Mouse (Mus musculus): ENCODE data around the gene a. TPM values are rescaled to one million over a fixed set of nuclear protein-coding genes. Genes with fewer than 3 reads are reported as not detected.

a gene
- polyA plus RNA-seq, 1 experiment from 2014 or later: not detected

DNA sequence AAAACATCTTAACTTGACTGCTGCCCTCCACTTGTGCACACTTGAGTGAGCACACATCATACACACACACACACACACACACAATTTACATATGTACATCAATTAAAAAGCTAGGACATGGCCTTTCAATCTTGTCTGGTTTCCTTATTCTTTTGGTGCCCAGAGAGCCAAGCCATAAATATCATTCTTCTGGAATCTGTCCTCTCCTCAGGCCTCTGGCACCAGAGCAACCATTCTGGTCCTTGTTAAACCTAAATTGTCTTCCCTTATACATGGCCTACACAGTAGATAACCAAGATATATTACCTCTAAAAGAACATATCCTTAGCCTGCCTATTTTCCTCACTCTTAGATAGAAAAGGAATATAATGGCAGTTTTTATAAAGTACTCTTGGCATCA, 56.9 kb downstream of the a start:
- no peaks in the 10 kb centered on the region for H3K27me3 ChIP-seq (ENCODE audit: control insufficient read depth, insufficient read depth, low read length)
- ATAC-seq (ENCODE audit: insufficient number of reproducible peaks, insufficient read depth, low FRiP score, low read depth): no peak
- peaks cover 19% of the 10 kb centered on the region for H3K36me3 ChIP-seq (ENCODE audit: control insufficient read depth, insufficient read depth, low read length)
- H3K4me1 ChIP-seq (ENCODE audit: control insufficient read depth in 2 of 2, insufficient read depth in 2 of 2, low read length in 2 of 2): 0 out of 4 replicates have a peak, but pooled peaks cover 0 to 2% of the 10 kb centered on the region in 2 experiments
- no peak overlapping the region for H3K27ac ChIP-seq (replicated peaks in 1 of 2; ENCODE audit: control insufficient read depth in 1 of 2, insufficient read depth in 1 of 2, low read depth in 2 of 2, low read length in 2 of 2)
- H3K9ac ChIP-seq (ENCODE audit: low read length): no peak overlapping the region
- no peak overlapping the region for H3K4me2 ChIP-seq (ENCODE audit: low read length)
- H3K9me3 ChIP-seq (ENCODE audit: control insufficient read depth, low read length): peaks cover 3% of the 10 kb centered on the region; the same call in 1 of the 2 replicates
- H3K4me3 ChIP-seq (ENCODE audit: control insufficient read depth in 1 of 2, insufficient read depth in 1 of 2, low read depth in 1 of 2, low read length in 2 of 2): no peak overlapping the region

DNA sequence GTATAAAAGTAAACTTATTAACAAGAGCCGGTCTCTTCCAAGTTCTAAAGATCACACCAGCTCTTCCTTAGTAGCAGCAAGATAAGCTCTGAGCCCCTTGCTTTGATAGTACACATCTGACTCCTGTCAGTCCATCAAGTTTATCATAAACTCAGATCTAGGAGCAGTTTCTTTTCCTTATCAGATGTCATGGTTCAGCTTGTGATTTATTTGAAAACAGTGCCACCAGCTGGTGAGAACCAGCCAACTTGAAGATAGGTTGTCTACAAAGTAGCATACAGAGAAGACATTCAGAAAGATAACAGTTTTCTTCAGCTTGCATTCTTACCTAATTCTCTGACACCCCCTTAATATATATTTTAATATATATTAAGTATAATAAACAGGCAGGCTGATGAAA, 64.2 kb downstream of the a start:
- peaks cover 40% of the 10 kb centered on the region for H3K36me3 ChIP-seq (ENCODE audit: control insufficient read depth, insufficient read depth, low read length)
- peaks cover 2 to 10% of the 10 kb centered on the region in 2 experiments; a peak in 2 of 4 replicates for H3K4me1 ChIP-seq (ENCODE audit: control insufficient read depth in 2 of 2, insufficient read depth in 2 of 2, low read length in 2 of 2)
- no peak overlapping the region for H3K4me2 ChIP-seq (ENCODE audit: low read length)
- WGBS: 94% methylated on average over 1 of the region's 1 CpGs
- peaks cover 2% of the 10 kb centered on the region; the same call in 1 of the 2 replicates for H3K9me3 ChIP-seq (ENCODE audit: control insufficient read depth, low read length)
- H3K4me3 ChIP-seq (ENCODE audit: control insufficient read depth in 1 of 2, insufficient read depth in 1 of 2, low read depth in 1 of 2, low read length in 2 of 2): no peak overlapping the region
- no peak overlapping the region for H3K27ac ChIP-seq (replicated peaks in 1 of 2; ENCODE audit: control insufficient read depth in 1 of 2, insufficient read depth in 1 of 2, low read depth in 2 of 2, low read length in 2 of 2)
- ATAC-seq (ENCODE audit: insufficient number of reproducible peaks, insufficient read depth, low FRiP score, low read depth): no peak
- no peak overlapping the region for H3K9ac ChIP-seq (ENCODE audit: low read length)
- H3K27me3 ChIP-seq (ENCODE audit: control insufficient read depth, insufficient read depth, low read length): no peaks in the 10 kb centered on the region

DNA sequence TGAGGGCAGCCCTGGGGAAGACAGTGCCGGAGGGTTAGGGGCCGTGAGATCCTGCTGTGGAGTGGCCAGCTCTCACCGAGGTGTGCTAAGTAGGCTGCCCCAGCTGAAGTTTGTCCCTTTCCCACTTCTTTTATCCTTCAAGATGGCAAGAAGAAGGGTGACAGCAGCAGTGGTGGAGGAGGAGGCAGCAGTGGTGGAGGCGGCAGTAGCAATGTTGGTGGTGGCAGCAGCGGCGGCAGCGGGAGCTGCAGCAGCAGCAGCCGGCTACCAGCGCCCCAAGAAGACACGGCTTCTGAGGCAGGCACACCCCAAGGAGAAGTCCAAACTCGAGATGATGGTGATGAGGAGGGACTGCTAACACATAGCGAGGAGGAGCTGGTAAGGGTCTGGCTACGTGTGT, 72.5 kb downstream of the a start:
- 92% methylated on average over 13 of the region's 13 CpGs for WGBS
- H3K27me3 ChIP-seq (ENCODE audit: control insufficient read depth, insufficient read depth, low read length): no peaks in the 10 kb centered on the region
- no peak overlapping the region for H3K4me2 ChIP-seq (ENCODE audit: low read length)
- no peak overlapping the region for H3K27ac ChIP-seq (replicated peaks in 1 of 2; ENCODE audit: control insufficient read depth in 1 of 2, insufficient read depth in 1 of 2, low read depth in 2 of 2, low read length in 2 of 2)
- no peak overlapping the region for H3K9ac ChIP-seq (ENCODE audit: low read length)
- no peak for ATAC-seq (ENCODE audit: insufficient number of reproducible peaks, insufficient read depth, low FRiP score, low read depth)
- H3K9me3 ChIP-seq (ENCODE audit: control insufficient read depth, low read length): no peaks in the 10 kb centered on the region
- no peak overlapping the region for H3K4me3 ChIP-seq (ENCODE audit: control insufficient read depth in 1 of 2, insufficient read depth in 1 of 2, low read depth in 1 of 2, low read length in 2 of 2)
- no peaks in the 10 kb centered on the region for H3K4me1 ChIP-seq (ENCODE audit: control insufficient read depth in 2 of 2, insufficient read depth in 2 of 2, low read length in 2 of 2)
- peaks cover 98% of the 10 kb centered on the region for H3K36me3 ChIP-seq (ENCODE audit: control insufficient read depth, insufficient read depth, low read length)

DNA sequence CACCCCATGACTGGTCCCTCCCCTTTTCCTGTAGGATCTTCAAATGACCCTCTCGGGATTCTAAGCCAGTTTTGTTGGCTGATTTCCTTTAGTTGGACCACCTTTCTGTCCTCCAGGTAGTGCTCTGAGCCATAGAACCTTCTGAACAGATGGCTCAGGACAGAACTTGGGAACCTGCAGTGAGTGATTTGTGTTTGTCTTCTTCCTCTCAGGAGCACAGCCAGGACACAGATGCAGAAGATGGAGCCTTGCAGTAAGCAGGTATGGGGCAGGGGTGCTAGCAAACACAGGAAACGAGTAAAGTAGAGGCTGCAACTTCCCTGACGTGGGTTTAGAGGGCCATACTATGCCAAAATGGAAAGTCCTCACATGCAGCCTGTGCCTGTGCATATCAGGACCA, 74.5 kb downstream of the a start:
- Histone ChIP-seq H3K27ac (replicated peaks in 1 of 2; ENCODE audit: control insufficient read depth in 1 of 2, insufficient read depth in 1 of 2, low read depth in 2 of 2, low read length in 2 of 2) (no peak overlapping the region), H3K36me3 (ENCODE audit: control insufficient read depth, insufficient read depth, low read length) (peaks cover 99% of the 10 kb centered on the region), H3K4me1 (ENCODE audit: control insufficient read depth in 2 of 2, insufficient read depth in 2 of 2, low read length in 2 of 2) (no peaks in the 10 kb centered on the region), H3K9ac (ENCODE audit: low read length) (no peak overlapping the region), H3K4me2 (ENCODE audit: low read length) (no peak overlapping the region), H3K27me3 (ENCODE audit: control insufficient read depth, insufficient read depth, low read length) (no peaks in the 10 kb centered on the region), H3K9me3 (ENCODE audit: control insufficient read depth, low read length) (no peaks in the 10 kb centered on the region), H3K4me3 (ENCODE audit: control insufficient read depth in 1 of 2, insufficient read depth in 1 of 2, low read depth in 1 of 2, low read length in 2 of 2) (no peak overlapping the region)
- ATAC-seq (ENCODE audit: insufficient number of reproducible peaks, insufficient read depth, low FRiP score, low read depth): no peak
- WGBS: 62% methylated on average over 3 of the region's 3 CpGs

DNA sequence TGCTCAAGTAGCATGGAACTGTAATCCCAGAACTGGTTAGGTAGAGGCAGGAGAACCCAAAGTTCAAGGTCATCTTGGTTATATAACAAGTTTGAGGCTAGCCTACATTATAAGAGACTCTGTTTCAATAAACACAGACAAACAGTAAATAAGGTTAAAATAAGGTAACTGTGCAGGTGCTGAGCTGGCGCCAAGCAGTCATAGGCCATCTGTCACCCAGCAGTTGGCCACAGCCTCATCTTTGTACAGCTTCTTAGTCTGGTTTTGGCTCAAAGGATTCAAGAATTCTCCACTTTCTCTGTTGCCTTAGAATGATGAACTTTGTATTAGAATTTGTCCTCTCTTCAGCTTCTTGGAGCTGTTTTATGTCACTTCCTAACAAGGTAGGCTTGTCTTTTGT, 76.9 kb downstream of the a start:
- Histone ChIP-seq H3K4me2 (ENCODE audit: low read length) (no peak overlapping the region), H3K4me3 (ENCODE audit: control insufficient read depth in 1 of 2, insufficient read depth in 1 of 2, low read depth in 1 of 2, low read length in 2 of 2) (no peak overlapping the region), H3K9ac (ENCODE audit: low read length) (no peak overlapping the region), H3K4me1 (ENCODE audit: control insufficient read depth in 2 of 2, insufficient read depth in 2 of 2, low read length in 2 of 2) (no peaks in the 10 kb centered on the region), H3K27me3 (ENCODE audit: control insufficient read depth, insufficient read depth, low read length) (no peaks in the 10 kb centered on the region), H3K9me3 (ENCODE audit: control insufficient read depth, low read length) (no peaks in the 10 kb centered on the region), H3K36me3 (ENCODE audit: control insufficient read depth, insufficient read depth, low read length) (peaks cover 98% of the 10 kb centered on the region), H3K27ac (replicated peaks in 1 of 2; ENCODE audit: control insufficient read depth in 1 of 2, insufficient read depth in 1 of 2, low read depth in 2 of 2, low read length in 2 of 2) (no peak overlapping the region)
- no peak for ATAC-seq (ENCODE audit: insufficient number of reproducible peaks, insufficient read depth, low FRiP score, low read depth)
- WGBS: 92% methylated on average over 1 of the region's 1 CpGs

DNA sequence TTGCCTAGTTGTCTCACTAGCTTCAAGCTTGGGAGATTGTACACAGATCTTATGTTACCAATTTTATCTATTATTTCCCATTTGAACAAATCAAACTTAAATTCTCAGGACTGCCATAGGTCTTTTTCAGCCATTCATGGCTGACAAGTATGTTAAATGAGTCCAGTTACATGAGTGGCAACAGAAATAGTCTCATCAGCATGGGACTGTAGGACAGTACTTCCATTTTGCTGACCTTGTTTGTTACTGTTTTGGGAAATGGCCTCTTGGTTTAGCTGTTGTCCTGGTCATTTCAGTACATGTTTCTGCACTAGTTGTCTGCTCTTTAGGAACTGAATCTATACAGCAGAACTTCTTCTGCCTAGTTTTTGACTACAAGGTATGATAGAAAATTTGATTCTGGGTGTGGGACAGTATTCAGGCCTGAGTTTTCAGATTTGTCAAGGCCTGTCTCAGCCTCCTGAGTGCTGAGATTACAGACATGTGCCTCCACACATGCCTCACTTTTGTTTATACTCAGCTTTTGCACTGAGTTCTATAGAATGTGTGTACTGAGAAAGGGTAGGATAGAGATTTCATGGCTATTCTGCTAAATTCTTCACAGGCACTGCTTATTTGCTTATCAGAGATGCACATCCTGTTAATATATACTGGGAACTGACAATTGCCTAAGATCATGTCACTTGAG, 78.9 kb downstream of the a start:
- Histone ChIP-seq H3K4me1 (ENCODE audit: control insufficient read depth in 2 of 2, insufficient read depth in 2 of 2, low read length in 2 of 2) (no peaks in the 10 kb centered on the region), H3K4me2 (ENCODE audit: low read length) (no peak overlapping the region), H3K9me3 (ENCODE audit: control insufficient read depth, low read length) (no peaks in the 10 kb centered on the region), H3K9ac (ENCODE audit: low read length) (no peak overlapping the region), H3K27ac (replicated peaks in 1 of 2; ENCODE audit: control insufficient read depth in 1 of 2, insufficient read depth in 1 of 2, low read depth in 2 of 2, low read length in 2 of 2) (no peak overlapping the region), H3K36me3 (ENCODE audit: control insufficient read depth, insufficient read depth, low read length) (peaks cover 97% of the 10 kb centered on the region), H3K27me3 (ENCODE audit: control insufficient read depth, insufficient read depth, low read length) (no peaks in the 10 kb centered on the region), H3K4me3 (ENCODE audit: control insufficient read depth in 1 of 2, insufficient read depth in 1 of 2, low read depth in 1 of 2, low read length in 2 of 2) (no peak overlapping the region)
- no peak for ATAC-seq (ENCODE audit: insufficient number of reproducible peaks, insufficient read depth, low FRiP score, low read depth)

DNA sequence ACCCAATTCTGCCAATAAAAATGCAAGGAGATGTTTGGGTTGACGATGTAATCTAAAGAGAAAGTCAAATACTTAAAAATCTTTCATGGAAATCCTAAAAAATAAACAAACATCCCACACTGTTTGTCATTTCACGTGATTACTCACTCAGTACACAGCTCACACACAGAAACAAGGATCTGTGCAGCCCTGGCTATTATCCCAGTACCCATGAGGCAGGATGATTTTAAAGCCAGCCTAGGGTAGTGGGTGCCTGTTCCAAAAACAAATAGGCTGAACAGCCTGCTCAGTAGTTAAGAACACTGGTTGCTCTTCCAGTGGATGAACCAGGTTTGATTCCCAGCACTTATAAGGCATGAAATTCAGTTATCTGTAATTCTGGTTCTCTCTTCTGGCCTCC, 85.4 kb downstream of the a start:
- H3K9me3 ChIP-seq (ENCODE audit: control insufficient read depth, low read length): no peaks in the 10 kb centered on the region
- ATAC-seq (ENCODE audit: insufficient number of reproducible peaks, insufficient read depth, low FRiP score, low read depth): no peak
- no peak overlapping the region for H3K9ac ChIP-seq (ENCODE audit: low read length)
- H3K4me2 ChIP-seq (ENCODE audit: low read length): no peak overlapping the region
- 92% methylated on average over 2 of the region's 2 CpGs for WGBS
- H3K4me1 ChIP-seq (ENCODE audit: control insufficient read depth in 2 of 2, insufficient read depth in 2 of 2, low read length in 2 of 2): no peaks in the 10 kb centered on the region
- H3K27me3 ChIP-seq (ENCODE audit: control insufficient read depth, insufficient read depth, low read length): no peaks in the 10 kb centered on the region
- H3K27ac ChIP-seq (replicated peaks in 1 of 2; ENCODE audit: control insufficient read depth in 1 of 2, insufficient read depth in 1 of 2, low read depth in 2 of 2, low read length in 2 of 2): no peak overlapping the region
- H3K4me3 ChIP-seq (ENCODE audit: control insufficient read depth in 1 of 2, insufficient read depth in 1 of 2, low read depth in 1 of 2, low read length in 2 of 2): no peak overlapping the region
- H3K36me3 ChIP-seq (ENCODE audit: control insufficient read depth, insufficient read depth, low read length): peaks cover 88% of the 10 kb centered on the region

DNA sequence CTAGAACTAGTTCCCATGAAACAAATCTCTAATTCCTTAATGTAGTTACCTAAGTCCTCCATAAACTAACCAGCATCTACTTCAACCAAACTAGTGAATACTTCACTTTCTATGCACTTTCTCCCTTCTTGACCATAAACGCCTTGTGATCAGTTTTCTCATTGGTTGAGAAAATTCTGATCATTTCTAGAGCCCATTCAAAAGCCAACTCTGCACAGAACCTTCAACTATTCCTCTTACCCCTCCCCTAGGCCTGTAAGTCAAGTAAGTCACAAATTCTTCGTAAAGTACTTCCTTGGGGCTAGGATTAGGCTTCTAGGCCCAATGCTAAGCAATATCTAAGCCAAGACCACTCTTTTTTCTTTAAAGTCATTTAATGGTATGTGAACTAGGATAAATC, 100.4 kb downstream of the a start:
- peak overlapping the region; percentile 93 for H3K9ac ChIP-seq (ENCODE audit: low read length)
- peak overlapping the region; percentile 74 to 75 for H3K4me3 ChIP-seq (ENCODE audit: control insufficient read depth in 1 of 2, insufficient read depth in 1 of 2, low read depth in 1 of 2, low read length in 2 of 2)
- ATAC-seq (ENCODE audit: insufficient number of reproducible peaks, insufficient read depth, low FRiP score, low read depth): no peak
- H3K36me3 ChIP-seq (ENCODE audit: control insufficient read depth, insufficient read depth, low read length): peaks cover 20% of the 10 kb centered on the region
- H3K4me1 ChIP-seq (ENCODE audit: control insufficient read depth in 2 of 2, insufficient read depth in 2 of 2, low read length in 2 of 2): peaks cover 0 to 20% of the 10 kb centered on the region in 2 experiments; a peak in 3 of 4 replicates
- no peaks in the 10 kb centered on the region for H3K9me3 ChIP-seq (ENCODE audit: control insufficient read depth, low read length)
- H3K27me3 ChIP-seq (ENCODE audit: control insufficient read depth, insufficient read depth, low read length): no peaks in the 10 kb centered on the region
- peak overlapping the region in 1 of 2 experiments; percentile 87; a peak in 1 of 4 replicates for H3K27ac ChIP-seq (replicated peaks in 1 of 2; ENCODE audit: control insufficient read depth in 1 of 2, insufficient read depth in 1 of 2, low read depth in 2 of 2, low read length in 2 of 2)
- 9% methylated on average over 2 of the region's 2 CpGs for WGBS
- peak overlapping the region; percentile 95 for H3K4me2 ChIP-seq (ENCODE audit: low read length)
